Mouse (Mus musculus): ENCODE results near the gene Pde3a. TPM values are rescaled to one million over a fixed set of nuclear protein-coding genes. Genes with fewer than 3 reads are reported as not detected.
A peak's percentile ranks its signal among the peaks of the same experiment; 100 is the strongest.

Gene Pde3a
- polyA plus RNA-seq (2014; fragmentation: Nextera tagmentation; extraction: Ambion mirVana): 4.9 and 6.0 TPM in 2 replicates

DNA sequence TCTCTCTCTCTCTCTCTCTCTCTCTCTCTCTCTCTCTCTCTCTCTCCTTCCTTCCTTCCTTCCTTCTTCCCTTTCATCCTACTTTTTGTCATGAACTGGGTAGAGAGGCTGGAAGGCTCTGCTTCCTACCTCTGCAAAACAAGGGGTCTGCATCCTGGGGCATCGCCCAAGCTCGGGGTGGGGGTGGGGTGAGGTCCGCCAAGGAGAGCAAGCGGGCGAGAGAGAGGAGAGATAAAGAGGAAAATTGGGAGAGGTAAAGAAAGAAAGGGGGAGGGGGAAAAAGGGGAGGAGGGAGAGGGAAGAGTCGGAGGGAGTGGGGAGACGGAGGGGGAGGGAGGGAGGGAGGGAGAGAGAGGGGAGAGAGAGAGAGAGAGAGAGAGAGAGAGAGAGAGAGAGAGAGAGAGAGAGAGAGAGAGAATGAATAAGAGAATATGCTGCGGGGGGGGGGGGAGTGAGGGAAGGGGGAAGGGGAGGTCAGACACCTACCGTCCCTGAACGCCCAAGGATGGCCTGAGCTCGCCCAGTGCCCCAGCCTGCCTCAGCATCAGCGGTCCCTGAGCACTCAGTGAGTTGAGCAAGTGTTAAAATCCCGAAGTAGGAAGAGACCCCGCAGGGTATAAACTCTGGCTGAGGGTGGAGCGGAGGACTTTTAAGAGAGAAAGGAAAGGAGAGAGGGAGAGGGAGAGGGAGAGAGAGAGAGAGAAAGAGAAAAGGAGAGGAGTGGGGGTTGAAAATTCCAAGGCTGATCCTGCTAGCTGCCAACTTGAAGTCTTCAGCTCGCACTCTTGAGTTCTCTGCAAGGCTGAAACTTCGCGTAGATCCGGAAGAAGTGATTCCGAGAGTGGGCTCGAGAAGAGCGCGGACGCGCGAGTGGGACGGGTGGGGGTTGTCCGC lies at the start of gene Pde3a:
TSS of gene Pde3a (plus strand) at position 579 of the 894 bp plus-strand sequence.
- Histone ChIP-seq H3K4me3 (ENCODE audit: low read depth, low read length) (peak within 1 kb of the TSS; percentile 60), H3K36me3 (ENCODE audit: control insufficient read depth, insufficient read depth, low read length) (no peaks in the 10 kb centered on the region), H3K9me3 (ENCODE audit: control insufficient read depth, low read length) (no peaks in the 10 kb centered on the region), H3K4me2 (peak within 1 kb of the TSS; percentile 70), H3K27me3 (replicated peaks; ENCODE audit: control insufficient read depth, insufficient read depth, low read length) (peaks cover 18% of the 10 kb centered on the region), H3K27ac (ENCODE audit: low read depth, low read length) (peak within 1 kb of the TSS; percentile 53), H3K4me1 (replicated peaks; ENCODE audit: control insufficient read depth, insufficient read depth, low read length) (no peaks in the 10 kb centered on the region), H3K9ac (ENCODE audit: low read depth, low read length) (peak within 1 kb of the TSS; percentile 46)
- no peak; the same call in 1 of the 2 replicates for ATAC-seq (replicated peaks; ENCODE audit: low FRiP score)
- DNase-seq (ENCODE audit: low spot score): peak; percentile 34
- 2% methylated on average over 26 of the region's 28 CpGs for WGBS

DNA sequence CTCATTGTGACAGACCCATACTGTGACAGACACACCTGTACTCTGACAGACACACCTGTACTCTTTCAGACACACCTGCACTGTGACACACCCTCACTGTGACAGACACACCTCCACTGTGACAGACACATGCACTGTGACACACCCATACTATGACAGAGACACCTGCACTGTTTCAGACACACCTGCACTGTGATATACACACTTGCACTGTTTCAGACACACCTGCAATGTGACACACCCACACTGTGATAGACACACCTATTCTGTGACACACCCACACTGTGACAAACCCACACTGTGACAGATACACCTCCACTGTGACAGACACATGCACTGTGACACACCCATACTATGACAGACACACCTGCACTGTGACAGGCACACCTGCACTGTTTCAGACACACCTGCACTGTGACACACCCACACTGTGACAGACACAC lies 48.9 kb upstream of the Pde3a start:
- no peak; the same call in 1 of the 2 replicates for ATAC-seq (replicated peaks; ENCODE audit: low FRiP score)
- no peaks in the 10 kb centered on the region for H3K9me3 ChIP-seq (ENCODE audit: control insufficient read depth, low read length)
- no peaks in the 10 kb centered on the region for H3K4me1 ChIP-seq (replicated peaks; ENCODE audit: control insufficient read depth, insufficient read depth, low read length)

DNA sequence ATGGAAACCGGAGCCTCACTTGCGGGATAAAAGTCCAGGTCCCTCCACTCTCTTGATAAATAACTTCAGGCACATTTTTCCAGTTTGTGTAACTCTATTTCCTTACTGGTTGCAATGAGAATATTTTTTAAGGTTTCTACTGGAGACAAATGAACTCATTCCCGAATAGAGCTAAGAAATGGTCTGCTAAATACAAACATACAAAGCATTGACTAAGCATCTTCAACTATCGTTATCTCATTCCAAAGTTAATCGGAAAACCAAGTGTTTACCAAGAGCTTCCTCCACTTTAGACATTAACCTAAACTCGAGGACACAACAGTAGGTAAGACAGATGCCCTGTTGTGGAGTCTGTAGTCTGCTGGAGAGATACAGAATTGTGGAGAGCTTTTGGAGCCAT lies 41.5 kb upstream of the Pde3a start:
- Histone ChIP-seq H3K27me3 (replicated peaks; ENCODE audit: control insufficient read depth, insufficient read depth, low read length) (no peaks in the 10 kb centered on the region), H3K4me3 (ENCODE audit: low read depth, low read length) (no peak overlapping the region), H3K9me3 (ENCODE audit: control insufficient read depth, low read length) (no peaks in the 10 kb centered on the region), H3K36me3 (ENCODE audit: control insufficient read depth, insufficient read depth, low read length) (no peaks in the 10 kb centered on the region), H3K4me2 (no peak overlapping the region), H3K4me1 (replicated peaks; ENCODE audit: control insufficient read depth, insufficient read depth, low read length) (no peaks in the 10 kb centered on the region), H3K27ac (ENCODE audit: low read depth, low read length) (no peak overlapping the region), H3K9ac (ENCODE audit: low read depth, low read length) (no peak overlapping the region)
- WGBS: 75% methylated on average over 6 of the region's 6 CpGs
- DNase-seq (ENCODE audit: low spot score) (no peak), ATAC-seq (replicated peaks; ENCODE audit: low FRiP score) (no peak)

More for the DNA sequence above, 48.9 kb upstream of the Pde3a start:
- no peaks in the 10 kb centered on the region for H3K36me3 ChIP-seq (ENCODE audit: control insufficient read depth, insufficient read depth, low read length)
- H3K27me3 ChIP-seq (replicated peaks; ENCODE audit: control insufficient read depth, insufficient read depth, low read length): no peaks in the 10 kb centered on the region
- no peak overlapping the region for H3K4me3 ChIP-seq (ENCODE audit: low read depth, low read length)
- H3K4me2 ChIP-seq: no peak overlapping the region
- DNase-seq (ENCODE audit: low spot score): no peak
- H3K9ac ChIP-seq (ENCODE audit: low read depth, low read length): no peak overlapping the region
- H3K27ac ChIP-seq (ENCODE audit: low read depth, low read length): no peak overlapping the region

DNA sequence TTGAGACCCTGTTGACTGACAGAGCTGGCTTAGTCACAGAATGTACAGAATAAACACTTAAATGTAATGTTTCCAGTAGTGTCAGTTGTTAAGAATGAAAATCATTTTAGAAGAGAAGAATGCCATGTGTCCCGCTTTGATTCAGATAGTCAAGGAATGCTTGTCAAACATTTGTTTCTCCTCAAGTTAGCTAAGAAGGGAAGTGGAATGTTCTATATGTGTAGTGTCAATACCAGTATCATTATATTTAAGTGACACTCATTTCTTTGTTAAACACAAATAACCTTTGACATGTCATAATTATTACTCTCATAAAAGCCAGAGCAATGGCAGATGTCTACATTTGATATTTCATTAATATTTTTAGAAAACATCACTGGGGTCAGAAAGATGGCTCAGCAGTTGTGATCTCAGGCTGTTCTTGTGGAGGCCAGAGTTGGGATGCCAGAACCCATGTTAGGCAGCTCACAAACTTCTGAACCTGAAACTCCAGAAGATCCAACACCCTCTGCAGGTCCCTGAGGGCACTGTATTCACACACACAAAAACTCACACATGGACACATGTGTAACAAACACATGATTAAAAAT lies 40.7 kb upstream of the Pde3a start:
- Histone ChIP-seq H3K9ac (ENCODE audit: low read depth, low read length) (no peak overlapping the region), H3K4me2 (no peak overlapping the region), H3K9me3 (ENCODE audit: control insufficient read depth, low read length) (no peaks in the 10 kb centered on the region), H3K4me3 (ENCODE audit: low read depth, low read length) (no peak overlapping the region), H3K36me3 (ENCODE audit: control insufficient read depth, insufficient read depth, low read length) (no peaks in the 10 kb centered on the region), H3K27me3 (replicated peaks; ENCODE audit: control insufficient read depth, insufficient read depth, low read length) (no peaks in the 10 kb centered on the region), H3K27ac (ENCODE audit: low read depth, low read length) (no peak overlapping the region), H3K4me1 (replicated peaks; ENCODE audit: control insufficient read depth, insufficient read depth, low read length) (no peaks in the 10 kb centered on the region)
- ATAC-seq (replicated peaks; ENCODE audit: low FRiP score) (no peak), DNase-seq (ENCODE audit: low spot score) (no peak)
- WGBS: 69% methylated on average over 1 of the region's 1 CpGs

DNA sequence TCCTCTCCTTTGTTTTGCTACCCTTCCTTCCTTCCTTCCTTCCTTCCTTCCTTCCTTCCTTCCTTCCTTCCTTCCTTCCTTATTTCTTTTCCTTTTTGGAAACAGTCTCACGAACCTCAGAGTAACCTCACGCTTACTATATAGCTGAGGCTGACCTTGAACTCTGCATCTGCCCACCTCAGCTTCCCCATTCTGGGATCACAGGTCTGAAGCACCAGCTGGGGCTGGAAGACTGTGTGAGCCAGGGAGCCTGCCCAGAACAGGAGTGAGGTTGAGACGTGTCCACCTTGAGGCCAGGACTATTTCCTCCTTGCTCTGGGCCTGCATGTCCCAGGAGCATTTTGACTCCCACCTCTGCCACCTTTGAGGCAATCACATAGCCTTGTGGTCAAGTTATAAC lies 39.0 kb upstream of the Pde3a start:
- ATAC-seq (replicated peaks; ENCODE audit: low FRiP score): no peak
- Histone ChIP-seq H3K9ac (ENCODE audit: low read depth, low read length) (no peak overlapping the region), H3K9me3 (ENCODE audit: control insufficient read depth, low read length) (no peaks in the 10 kb centered on the region), H3K27me3 (replicated peaks; ENCODE audit: control insufficient read depth, insufficient read depth, low read length) (no peaks in the 10 kb centered on the region), H3K36me3 (ENCODE audit: control insufficient read depth, insufficient read depth, low read length) (no peaks in the 10 kb centered on the region), H3K4me3 (ENCODE audit: low read depth, low read length) (no peak overlapping the region), H3K4me2 (no peak overlapping the region), H3K27ac (ENCODE audit: low read depth, low read length) (no peak overlapping the region), H3K4me1 (replicated peaks; ENCODE audit: control insufficient read depth, insufficient read depth, low read length) (no peaks in the 10 kb centered on the region)
- WGBS: 89% methylated on average over 3 of the region's 3 CpGs
- no peak for DNase-seq (ENCODE audit: low spot score)

DNA sequence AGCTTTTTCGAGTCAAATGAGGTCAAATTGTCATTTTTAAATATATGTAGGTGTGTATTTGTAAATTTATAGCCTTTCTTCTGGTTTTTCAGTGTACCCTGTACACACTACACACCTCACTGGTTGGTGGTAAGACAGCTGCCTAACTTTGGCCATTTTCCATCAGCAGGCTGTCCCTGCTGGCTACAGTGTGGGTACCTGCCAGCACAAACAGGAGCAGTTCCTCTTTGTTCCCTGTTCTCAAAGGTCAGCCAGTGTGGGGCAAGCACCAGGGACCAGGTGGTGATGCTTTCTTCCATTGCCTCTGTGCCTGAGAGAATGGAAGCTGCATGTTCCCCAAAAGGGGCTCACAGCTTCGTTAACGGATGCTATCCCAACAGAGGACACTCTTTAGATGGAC lies 28.0 kb upstream of the Pde3a start:
- ATAC-seq (replicated peaks; ENCODE audit: low FRiP score): no peak
- no peaks in the 10 kb centered on the region for H3K27me3 ChIP-seq (replicated peaks; ENCODE audit: control insufficient read depth, insufficient read depth, low read length)
- no peak overlapping the region for H3K4me2 ChIP-seq
- no peaks in the 10 kb centered on the region for H3K36me3 ChIP-seq (ENCODE audit: control insufficient read depth, insufficient read depth, low read length)
- no peaks in the 10 kb centered on the region for H3K9me3 ChIP-seq (ENCODE audit: control insufficient read depth, low read length)
- H3K4me1 ChIP-seq (replicated peaks; ENCODE audit: control insufficient read depth, insufficient read depth, low read length): no peaks in the 10 kb centered on the region
- H3K4me3 ChIP-seq (ENCODE audit: low read depth, low read length): no peak overlapping the region
- no peak for DNase-seq (ENCODE audit: low spot score)
- no peak overlapping the region for H3K27ac ChIP-seq (ENCODE audit: low read depth, low read length)
- 72% methylated on average over 3 of the region's 3 CpGs for WGBS
- H3K9ac ChIP-seq (ENCODE audit: low read depth, low read length): no peak overlapping the region

DNA sequence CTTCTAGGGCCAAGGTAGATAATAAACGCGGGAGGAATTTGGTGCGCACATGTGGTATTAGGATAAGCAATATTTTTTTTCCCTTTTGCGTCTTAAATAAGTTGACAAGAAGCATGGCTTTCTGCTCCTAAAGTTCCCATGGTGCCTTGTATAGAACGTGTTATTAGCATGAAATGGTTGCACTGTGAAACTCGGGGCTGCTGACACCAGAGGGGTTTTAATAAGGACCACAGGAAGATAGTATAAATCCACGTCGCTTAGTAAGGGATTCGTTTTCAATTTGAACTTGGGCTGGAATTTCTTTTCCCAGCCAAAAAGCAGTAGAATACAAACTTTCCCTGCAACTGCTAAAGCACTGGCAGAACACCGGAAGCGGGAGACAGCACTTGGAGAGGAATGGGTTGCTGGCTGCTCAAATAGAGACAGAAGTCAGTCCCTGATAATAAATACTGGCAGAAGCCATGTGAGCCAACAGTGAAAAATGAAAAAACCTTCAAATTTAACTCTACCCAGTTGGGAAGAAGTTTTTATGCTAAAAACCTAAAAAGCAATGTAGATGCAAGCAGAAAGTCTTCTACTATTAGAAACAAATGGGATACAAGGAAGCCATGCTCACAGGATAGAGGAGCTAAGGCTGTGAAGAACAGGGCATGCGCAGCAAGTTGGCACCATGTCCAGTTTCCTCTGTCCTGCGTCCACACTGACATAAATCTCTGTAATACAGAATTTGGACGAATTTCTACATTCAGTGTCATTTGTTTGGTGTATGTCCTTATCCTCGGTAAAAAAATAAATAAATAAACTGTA lies 22.0 kb upstream of the Pde3a start:
- no peak for DNase-seq (ENCODE audit: low spot score)
- Histone ChIP-seq H3K27me3 (replicated peaks; ENCODE audit: control insufficient read depth, insufficient read depth, low read length) (no peaks in the 10 kb centered on the region), H3K9me3 (ENCODE audit: control insufficient read depth, low read length) (no peaks in the 10 kb centered on the region), H3K36me3 (ENCODE audit: control insufficient read depth, insufficient read depth, low read length) (no peaks in the 10 kb centered on the region), H3K4me3 (ENCODE audit: low read depth, low read length) (no peak overlapping the region), H3K4me1 (replicated peaks; ENCODE audit: control insufficient read depth, insufficient read depth, low read length) (no peaks in the 10 kb centered on the region), H3K4me2 (no peak overlapping the region), H3K9ac (ENCODE audit: low read depth, low read length) (no peak overlapping the region), H3K27ac (ENCODE audit: low read depth, low read length) (no peak overlapping the region)
- WGBS: 81% methylated on average over 15 of the region's 15 CpGs
- ATAC-seq (replicated peaks; ENCODE audit: low FRiP score): no peak

DNA sequence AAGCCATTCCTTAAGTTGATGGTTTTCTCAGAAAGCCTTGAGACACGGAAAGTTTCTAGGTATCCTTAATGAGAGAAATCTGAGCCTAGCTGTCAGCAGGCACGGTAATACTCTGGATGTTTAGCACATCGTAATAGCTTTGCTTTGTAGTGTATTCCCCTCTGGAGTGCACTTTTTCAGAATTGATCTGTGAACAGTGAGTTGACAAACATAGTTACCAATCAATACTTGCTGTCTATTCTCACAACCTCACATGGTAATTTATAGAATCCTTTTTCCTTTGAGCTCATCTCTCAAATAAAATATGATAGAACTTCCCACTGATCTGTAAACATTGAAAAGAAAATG lies 21.4 kb upstream of the Pde3a start:
- no peak overlapping the region for H3K4me3 ChIP-seq (ENCODE audit: low read depth, low read length)
- no peak for ATAC-seq (replicated peaks; ENCODE audit: low FRiP score)
- H3K9ac ChIP-seq (ENCODE audit: low read depth, low read length): no peak overlapping the region
- WGBS: 68% methylated on average over 3 of the region's 3 CpGs
- no peaks in the 10 kb centered on the region for H3K36me3 ChIP-seq (ENCODE audit: control insufficient read depth, insufficient read depth, low read length)
- DNase-seq (ENCODE audit: low spot score): no peak
- no peaks in the 10 kb centered on the region for H3K9me3 ChIP-seq (ENCODE audit: control insufficient read depth, low read length)
- no peak overlapping the region for H3K4me2 ChIP-seq
- no peaks in the 10 kb centered on the region for H3K27me3 ChIP-seq (replicated peaks; ENCODE audit: control insufficient read depth, insufficient read depth, low read length)
- H3K4me1 ChIP-seq (replicated peaks; ENCODE audit: control insufficient read depth, insufficient read depth, low read length): no peaks in the 10 kb centered on the region
- H3K27ac ChIP-seq (ENCODE audit: low read depth, low read length): no peak overlapping the region
